Mouse (Mus musculus): ENCODE data around the gene Slc39a5.

GRCm38 (mm10) chr10:128442718-128443117 is 41.7 kb upstream of the Slc39a5 start:
- no peak for TF ChIP-seq POLR2A (IDR thresholded peaks at IDR 0.05; ENCODE audit: extremely low read depth, insufficient read depth, low read length)
- no peak for TF ChIP-seq CTCF (IDR thresholded peaks at IDR 0.05; ENCODE audit: low read depth, low read length)

All from liver, adult 2 months (tissue).